Mouse (Mus musculus): Measurements from ENCODE around the gene Cers2.

Cers2 gene

DNA sequence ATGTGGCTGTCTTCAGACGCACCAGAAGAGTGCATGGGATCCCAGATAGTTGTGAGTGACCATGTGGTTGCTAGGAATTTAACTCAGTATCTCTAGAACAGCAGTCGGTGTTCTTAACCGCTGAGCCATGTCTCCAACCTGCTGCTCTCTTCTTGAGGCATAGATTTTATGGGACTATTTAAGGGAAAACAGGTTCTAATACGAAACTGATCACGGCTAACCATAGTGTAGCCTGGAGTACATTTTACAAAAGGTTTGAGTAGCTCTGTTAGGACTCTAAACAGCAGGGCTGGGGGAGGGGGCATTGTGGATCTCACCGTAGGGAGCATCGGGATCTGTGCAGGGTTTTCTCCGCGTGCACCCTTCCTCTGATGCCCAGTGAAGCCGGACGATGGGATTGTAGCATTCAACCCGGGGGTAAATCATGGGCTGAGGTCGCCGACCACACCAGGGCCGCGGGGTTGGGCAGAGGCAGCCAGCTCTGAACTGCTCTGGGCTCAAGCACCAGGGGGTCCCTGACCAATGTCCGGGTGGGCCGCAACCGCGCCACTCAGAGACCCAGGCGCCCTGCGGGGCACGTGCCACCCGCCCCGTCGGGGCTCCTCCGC is at the start of gene Cers2:
TSS of gene Cers2 (plus strand) at position 306 of the 608 bp plus-strand sequence.
- no peak for DNase-seq (ENCODE audit: extremely low spot score)

GRCm38 (mm10) chr3:95266052-95266451 is 48.5 kb upstream of the Cers2 start:
- DNase-seq (ENCODE audit: extremely low spot score) = no peak

DNA sequence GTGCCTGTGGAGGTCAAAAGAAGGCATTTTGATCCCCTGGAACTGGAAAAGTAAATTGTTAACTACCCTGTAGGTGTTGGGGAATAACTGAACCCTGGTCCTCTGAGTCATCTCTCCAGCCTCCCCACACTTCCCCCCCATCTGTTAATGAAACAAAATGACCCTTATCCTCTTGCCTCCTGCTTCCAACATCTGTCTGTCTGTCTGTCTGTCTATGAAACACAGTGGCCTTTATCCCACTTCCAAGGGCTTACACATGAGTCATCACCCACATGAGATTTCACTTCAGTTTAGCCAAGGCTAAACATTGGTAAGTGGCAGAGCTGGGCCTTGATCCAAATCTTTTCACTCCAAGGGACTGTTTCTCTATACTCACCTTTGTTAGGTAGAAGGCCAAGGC is 46.7 kb upstream of the Cers2 start:
- DNase-seq (ENCODE audit: extremely low spot score) = no peak

DNA sequence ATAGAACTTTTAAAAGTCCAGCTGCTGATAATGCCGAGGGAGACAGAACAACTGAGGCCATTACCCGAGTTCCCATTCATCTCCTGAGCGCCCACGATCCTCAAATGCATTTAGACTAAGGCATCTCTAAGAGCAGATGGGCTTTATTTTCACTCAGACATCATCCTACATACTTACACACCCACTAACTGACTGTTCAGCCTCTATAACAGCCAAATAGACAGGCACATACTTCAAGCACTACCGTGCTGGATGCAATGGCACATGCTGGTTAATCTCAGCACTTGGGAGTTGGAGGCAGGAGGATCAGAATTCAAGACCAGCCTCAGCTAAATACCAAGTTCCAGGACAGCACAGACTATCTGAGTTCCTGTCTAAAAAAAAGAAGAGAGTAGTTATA is 44.8 kb upstream of the Cers2 start:
- no peak for DNase-seq (ENCODE audit: extremely low spot score)

GRCm38 (mm10) chr3:95270766-95271364 is 43.7 kb upstream of the Cers2 start:
- DNase-seq (ENCODE audit: extremely low spot score) = no peak

DNA sequence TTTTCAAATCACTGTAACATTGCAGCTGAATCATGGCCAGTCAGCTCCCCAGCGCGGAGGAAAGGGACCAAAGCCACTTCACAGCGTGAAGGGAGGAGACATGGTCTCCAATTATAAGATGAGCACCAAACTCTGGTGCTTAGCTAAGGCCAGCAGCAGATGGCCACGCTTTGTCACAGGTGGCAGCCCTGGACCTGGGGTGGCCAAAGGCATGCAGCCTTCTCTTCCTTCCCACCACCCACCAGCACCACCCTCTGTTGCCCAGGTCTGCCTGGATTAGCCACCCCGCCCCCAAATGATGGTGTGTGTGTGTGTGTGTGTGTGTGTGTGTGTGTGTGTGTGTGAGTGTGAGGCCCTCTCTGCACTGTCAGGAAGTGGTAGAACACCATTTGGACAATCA is 41.1 kb upstream of the Cers2 start:
- DNase-seq (ENCODE audit: extremely low spot score) = no peak

DNA sequence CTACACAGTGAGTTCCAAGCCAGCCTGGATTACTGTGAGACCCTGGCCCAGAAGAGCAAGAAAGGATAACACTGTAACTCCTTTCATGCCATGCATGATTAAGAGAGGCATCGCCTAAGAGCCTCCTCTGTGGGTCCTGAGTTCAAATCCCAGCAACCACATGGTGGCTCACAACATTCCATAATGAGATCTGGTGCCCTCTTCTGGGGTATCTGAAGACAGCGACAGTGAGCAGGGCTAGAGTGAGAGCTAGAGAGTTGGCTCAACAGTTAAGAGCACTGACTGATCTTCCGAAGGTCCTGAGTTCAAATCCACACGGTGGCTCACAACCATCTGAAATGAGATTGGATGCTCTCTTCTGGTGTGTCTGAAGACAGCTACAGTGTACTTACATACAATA is 40.1 kb upstream of the Cers2 start:
- DNase-seq (ENCODE audit: extremely low spot score) = no peak

GRCm38 (mm10) chr3:95275161-95275560 is 39.4 kb upstream of the Cers2 start:
- no peak for DNase-seq (ENCODE audit: extremely low spot score)

- DNase-seq (ENCODE audit: extremely low spot score) = no peak
Observed at GRCm38 (mm10) chr3:95276428-95276934, 38.1 kb upstream of the Cers2 start.

DNA sequence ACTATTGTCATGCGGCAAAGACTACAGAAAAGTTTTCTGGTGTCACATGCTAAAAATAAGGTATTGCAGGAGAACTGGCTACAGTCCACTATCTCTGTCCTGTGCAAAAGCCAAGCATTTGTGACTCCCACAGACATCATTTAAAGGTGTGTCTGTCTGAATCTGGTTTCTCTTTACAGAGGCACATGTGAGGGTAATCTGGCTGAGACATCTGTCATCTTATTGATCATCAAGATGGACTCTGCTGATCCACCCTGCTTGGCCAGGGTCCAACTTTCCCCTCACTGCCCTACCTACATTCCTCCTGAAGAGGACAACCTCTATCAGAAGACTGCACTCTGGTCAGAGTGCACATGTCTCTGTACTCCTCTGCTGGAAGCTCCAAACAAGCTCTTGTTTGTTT is 37.4 kb upstream of the Cers2 start:
- no peak for DNase-seq (ENCODE audit: extremely low spot score)

GRCm38 (mm10) chr3:95280747-95281146 is 33.8 kb upstream of the Cers2 start:
- no peak for DNase-seq (ENCODE audit: extremely low spot score)

DNA sequence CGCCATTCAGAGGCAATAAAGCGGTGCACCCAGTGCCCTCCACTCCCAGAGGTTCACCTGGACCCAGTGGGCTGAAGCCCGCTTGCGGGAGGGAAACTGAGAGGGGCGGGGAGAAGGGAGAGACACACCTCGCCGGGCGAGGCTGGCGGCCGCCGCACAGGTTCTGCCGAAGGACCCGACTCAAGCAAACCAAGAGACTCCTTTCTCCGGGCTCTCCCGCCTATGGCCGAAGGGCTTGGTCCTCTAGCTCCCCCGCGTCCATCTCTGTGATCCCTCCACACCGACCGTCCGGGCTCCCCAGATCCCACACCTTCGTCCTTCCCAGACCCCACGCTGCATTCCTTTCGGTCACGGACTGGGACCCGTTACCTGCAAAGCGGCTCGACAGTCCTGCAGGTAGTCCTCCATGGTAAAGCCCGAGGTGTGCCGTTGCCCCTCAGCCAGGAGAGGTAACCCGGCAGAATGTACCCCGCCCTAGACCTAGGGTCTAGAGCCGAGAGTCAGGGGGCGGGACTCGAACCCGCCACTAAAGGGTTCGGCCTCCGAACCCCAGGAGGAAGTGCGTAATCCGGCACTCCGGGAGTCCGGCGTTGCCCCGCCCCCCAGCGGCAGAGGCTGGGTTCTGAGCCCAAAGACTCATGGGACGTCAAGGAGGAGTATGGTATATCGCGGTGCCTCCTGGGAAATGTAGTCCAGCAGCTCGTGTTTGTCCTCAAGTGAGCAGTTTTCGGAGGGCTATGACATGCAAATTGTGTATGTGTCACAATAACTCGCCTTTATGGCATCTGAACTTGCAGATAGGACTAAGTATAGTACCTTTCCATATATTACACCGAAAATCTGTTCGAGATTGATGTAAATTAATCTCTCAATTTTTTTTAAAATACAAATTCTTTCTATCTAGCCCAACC is 33.1 kb upstream of the Cers2 start, which contains the start of the genes Mindy1 and Prune1:
TSS of gene Mindy1 (plus strand) at position 130 of the 911 bp plus-strand sequence.
TSS of gene Prune1 (minus strand) at position 861 of the 911 bp plus-strand sequence.
- DNase-seq (ENCODE audit: extremely low spot score) = peak; percentile 97

DNA sequence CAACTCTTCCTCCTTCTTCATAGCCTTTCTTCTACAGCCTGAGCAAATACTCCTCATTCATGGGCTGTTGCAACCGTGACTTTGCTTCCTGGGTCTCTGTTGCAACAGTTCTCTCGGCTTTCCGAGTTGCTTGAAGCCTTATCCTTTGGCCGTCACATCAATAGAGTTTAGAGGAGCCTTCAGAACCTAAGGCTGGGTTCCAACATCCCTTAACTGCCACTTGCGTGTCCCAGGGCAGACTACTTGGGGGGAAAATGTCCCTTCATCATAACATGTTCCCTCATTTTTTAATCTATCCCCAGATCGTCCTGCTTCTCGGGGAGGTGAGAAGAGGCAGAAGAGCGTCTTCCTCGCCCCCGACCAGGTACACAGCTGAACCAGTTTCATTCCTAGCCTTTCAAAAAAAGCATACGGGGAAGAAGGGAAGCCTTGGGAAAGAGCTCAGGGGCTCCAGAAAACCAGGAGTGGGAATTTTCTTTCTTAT is 32.2 kb upstream of the Cers2 start:
- DNase-seq (ENCODE audit: extremely low spot score) = no peak

DNA sequence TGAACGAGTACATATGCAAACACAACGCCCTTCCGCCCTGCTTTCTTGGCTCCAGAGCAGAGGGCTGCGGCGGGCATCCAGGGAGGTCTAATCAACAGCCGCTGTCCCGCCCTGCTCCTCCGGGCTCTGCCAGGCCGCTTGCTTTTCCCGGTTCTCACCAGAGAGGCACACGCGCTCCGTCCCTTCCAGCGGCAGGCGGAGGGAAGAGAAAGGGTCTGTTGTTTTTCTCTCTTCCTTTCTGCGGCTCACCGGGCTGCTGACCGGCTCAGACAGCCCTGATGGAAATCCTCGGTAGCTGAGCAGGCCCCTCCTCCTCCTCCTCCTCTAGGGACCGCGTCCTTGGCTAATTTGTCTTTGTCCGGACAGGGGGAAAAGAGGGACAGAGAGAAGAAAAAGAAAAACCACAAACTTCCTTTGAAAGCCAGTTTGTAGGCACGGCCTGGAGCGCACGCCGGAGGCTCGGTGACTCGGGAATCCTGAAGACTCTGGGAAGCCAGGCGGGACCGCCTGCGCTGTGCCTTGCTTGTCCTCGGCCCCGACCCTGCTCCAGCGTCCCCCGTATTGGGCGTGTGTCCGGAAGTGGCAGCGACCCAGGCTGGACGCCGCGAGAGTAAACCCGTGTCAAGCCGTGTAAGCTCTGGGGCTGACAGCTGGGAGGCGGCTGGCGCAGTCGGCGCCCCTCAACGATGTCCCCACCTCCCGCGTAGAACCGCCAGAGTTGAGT is 31.6 kb upstream of the Cers2 start:
- DNase-seq (ENCODE audit: extremely low spot score) = peak; percentile 84

GRCm38 (mm10) chr3:95283589-95283941 is 31.0 kb upstream of the Cers2 start:
- no peak for DNase-seq (ENCODE audit: extremely low spot score)

DNA sequence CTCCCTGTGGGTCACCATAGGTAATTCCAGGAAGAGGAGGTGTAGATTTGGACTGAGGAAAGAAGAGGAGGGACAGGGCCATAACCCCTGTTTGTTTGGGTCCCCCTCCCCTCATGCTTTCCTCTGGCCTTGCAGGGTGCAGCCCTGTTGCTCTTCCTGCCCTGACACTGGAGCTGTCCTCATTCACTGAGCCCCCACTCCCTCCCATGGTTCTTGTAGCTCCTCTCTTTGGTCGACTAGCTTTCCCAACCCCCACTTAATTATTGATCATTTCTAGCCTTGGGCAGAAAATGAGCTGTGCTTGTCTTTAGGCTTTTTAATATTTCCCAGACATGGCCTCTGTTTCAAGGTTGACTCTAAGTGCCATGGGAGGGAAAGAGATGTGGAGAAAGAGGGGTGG is 30.5 kb upstream of the Cers2 start:
- no peak for DNase-seq (ENCODE audit: extremely low spot score)

DNA sequence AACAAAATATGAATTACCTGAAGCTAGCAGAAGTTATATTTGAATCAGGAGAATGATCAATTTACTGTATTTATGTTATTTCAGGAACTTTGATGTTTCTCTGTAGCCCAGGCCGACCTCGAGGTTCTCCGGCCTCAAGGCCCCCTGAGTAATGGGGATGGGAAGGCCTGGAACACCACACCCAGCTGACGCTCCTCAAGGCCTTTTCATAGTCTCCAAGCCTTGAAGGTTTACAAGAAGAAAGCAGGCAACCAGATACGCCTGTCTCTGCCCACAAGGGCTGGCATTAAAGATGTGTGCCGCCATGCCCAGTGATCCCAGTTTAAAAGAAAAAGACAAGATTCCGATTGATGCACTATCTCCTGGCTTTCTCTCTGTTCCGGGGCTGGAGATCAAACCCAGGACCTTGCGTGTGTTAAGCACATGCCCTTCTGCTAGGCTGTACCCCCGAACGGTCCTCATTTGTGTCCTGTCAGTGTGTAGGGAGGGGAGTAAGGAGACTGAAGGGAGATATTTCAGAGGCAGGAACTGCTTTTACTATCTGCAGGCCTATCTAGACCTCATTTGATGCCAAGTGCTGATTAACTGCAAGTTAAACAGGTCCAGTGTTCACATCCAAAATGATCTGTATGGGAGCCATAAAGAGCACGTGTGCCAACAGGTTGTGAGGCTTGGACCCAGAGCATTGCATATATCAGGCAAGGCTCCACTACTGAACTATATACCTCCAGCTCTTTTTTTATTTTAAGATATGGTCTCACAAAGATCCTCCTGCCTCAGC is 29.9 kb upstream of the Cers2 start:
- no peak for DNase-seq (ENCODE audit: extremely low spot score)

GRCm38 (mm10) chr3:95285390-95285789 is 29.2 kb upstream of the Cers2 start:
- DNase-seq (ENCODE audit: extremely low spot score) = no peak

DNA sequence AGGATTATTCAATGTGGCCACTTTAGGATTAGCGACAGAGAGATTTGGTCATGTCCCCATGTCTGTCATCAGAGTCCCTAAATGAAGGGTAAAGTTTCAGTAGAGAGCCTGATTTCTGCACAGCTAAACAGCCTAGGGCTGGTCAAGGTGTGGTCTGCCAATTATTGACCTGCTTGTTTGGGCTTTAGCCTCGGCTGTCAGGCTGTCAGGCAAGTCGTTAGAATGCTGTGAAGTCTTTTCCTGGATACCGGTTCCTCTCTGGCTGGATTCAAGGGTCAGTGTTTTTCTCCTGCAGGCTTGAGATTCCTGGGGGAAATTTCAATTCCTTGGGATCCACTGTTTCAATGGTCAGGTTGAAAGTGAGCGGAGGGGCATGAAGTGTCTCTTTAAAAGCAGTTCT is 28.6 kb upstream of the Cers2 start:
- DNase-seq (ENCODE audit: extremely low spot score) = no peak

DNA sequence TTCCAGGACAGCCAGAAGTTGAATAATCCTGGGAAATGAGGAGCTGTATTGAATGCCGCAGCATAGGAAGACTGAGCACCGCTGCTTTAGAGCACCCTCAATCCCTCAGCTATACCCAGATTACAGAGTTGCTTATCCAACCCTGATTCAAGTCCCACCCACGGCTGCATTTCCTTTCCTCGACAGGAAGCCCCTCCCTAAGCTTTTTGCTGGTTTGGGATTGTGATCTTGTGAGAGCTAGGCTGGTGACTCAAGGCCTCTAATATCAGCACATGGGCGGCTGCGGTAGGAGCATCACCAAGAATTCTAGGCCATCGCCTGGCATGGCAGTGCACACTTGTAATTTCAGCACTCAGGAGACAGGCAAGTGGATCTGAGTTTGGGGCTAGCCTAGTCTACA is 28.1 kb upstream of the Cers2 start:
- DNase-seq (ENCODE audit: extremely low spot score) = no peak

GRCm38 (mm10) chr3:95287541-95287940 is 27.1 kb upstream of the Cers2 start:
- DNase-seq (ENCODE audit: extremely low spot score) = no peak
